Mouse (Mus musculus) cerebellum, adult 8-10 months (tissue): Measurements from ENCODE around the gene Med24.
"Not testable (repeated sequence)": the region's sequence is repeated elsewhere in the genome, so short reads cannot be mapped to it uniquely, and the experiment has no call there.

Experiments used
- DNase-seq: peaks from one replicate; pipeline ENCODE4 v3.0.0; 2022

Med24 gene

GRCm38 (mm10) chr11:98745932-98746853 is 17.0 kb upstream of the Med24 start:
- no peak for DNase-seq

- no peak for DNase-seq
Measured at GRCm38 (mm10) chr11:98744456-98745019, 15.3 kb upstream of the Med24 start.

GRCm38 (mm10) chr11:98743655-98744345 is 14.6 kb upstream of the Med24 start:
- DNase-seq = no peak

- peak; percentile 62 for DNase-seq
Measured at GRCm38 (mm10) chr11:98742397-98743291, 13.4 kb upstream of the Med24 start.

- DNase-seq = peak; percentile 75
Measured at GRCm38 (mm10) chr11:98741622-98742396, 12.6 kb upstream of the Med24 start.

GRCm38 (mm10) chr11:98741051-98741620 is 11.9 kb upstream of the Med24 start:
- DNase-seq = no peak

- DNase-seq = peak; percentile 64
Measured at GRCm38 (mm10) chr11:98740393-98741050, 11.3 kb upstream of the Med24 start, which contains the start of gene Thra. Gene Thra (plus strand): TSS chr11:98740638.

GRCm38 (mm10) chr11:98740026-98740392 is 10.8 kb upstream of the Med24 start:
- no peak for DNase-seq

- no peak for DNase-seq
Measured at GRCm38 (mm10) chr11:98738925-98739324, 9.7 kb upstream of the Med24 start.

- no peak for DNase-seq
Measured at GRCm38 (mm10) chr11:98738428-98738911, 9.2 kb upstream of the Med24 start.

- DNase-seq = not testable (repeated sequence)
Measured at GRCm38 (mm10) chr11:98737220-98737619, 8.0 kb upstream of the Med24 start.

- DNase-seq = no peak
Measured at GRCm38 (mm10) chr11:98736176-98736575, 6.9 kb upstream of the Med24 start.

- no peak for DNase-seq
Measured at GRCm38 (mm10) chr11:98735111-98735510, 5.9 kb upstream of the Med24 start.

GRCm38 (mm10) chr11:98734020-98734419 is 4.8 kb upstream of the Med24 start:
- no peak for DNase-seq

- no peak for DNase-seq
Measured at GRCm38 (mm10) chr11:98731134-98731533, 1.9 kb upstream of the Med24 start.

- DNase-seq = no peak
Measured at GRCm38 (mm10) chr11:98730727-98731126, 1.5 kb upstream of the Med24 start.

- no peak for DNase-seq
Measured at GRCm38 (mm10) chr11:98725926-98726506, 3.2 kb downstream of the Med24 start.

GRCm38 (mm10) chr11:98723098-98723497 is 6.1 kb downstream of the Med24 start:
- no peak for DNase-seq

GRCm38 (mm10) chr11:98721458-98722226 is 7.6 kb downstream of the Med24 start:
- peak; percentile 52 for DNase-seq
